Mouse (Mus musculus): ENCODE data around the gene Apol6. TPM values are rescaled to one million over a fixed set of nuclear protein-coding genes. Genes with fewer than 3 reads are reported as not detected.

The Apol6 gene
- polyA plus RNA-seq (2015; fragmentation: Nextera tagmentation; extraction: Ambion mirVana) = 0.26 and 0.33 TPM in 2 replicates

GRCm38 (mm10) chr15:77044597-77045320 lies at the start of gene Apol6:
Apol6 (plus strand) TSS chr15:77044729.
- Histone ChIP-seq H3K36me3 (no peaks in the 10 kb centered on the region), H3K27me3 (no peaks in the 10 kb centered on the region), H3K27ac (replicated peaks) (no peak within 1 kb of the TSS; the same call in 1 of the 2 replicates), H3K9ac (no peak within 1 kb of the TSS), H3K4me2 (replicated peaks) (no peak within 1 kb of the TSS), H3K9me3 (replicated peaks) (no peaks in the 10 kb centered on the region), H3K4me3 (replicated peaks) (no peak within 1 kb of the TSS), H3K4me1 (peaks cover 17% of the 10 kb centered on the region)
- WGBS = 71% methylated on average over 12 of the region's 12 CpGs
- no peak for ATAC-seq (ENCODE audit: insufficient number of reproducible peaks, low FRiP score, low TSS enrichment, low read depth)

GRCm38 (mm10) chr15:76998048-76998447 lies 46.5 kb upstream of the Apol6 start:
- Histone ChIP-seq H3K4me2 (replicated peaks) (no peak overlapping the region), H3K4me3 (replicated peaks) (no peak overlapping the region), H3K4me1 (peaks cover 11% of the 10 kb centered on the region), H3K27ac (replicated peaks) (no peak overlapping the region), H3K36me3 (no peaks in the 10 kb centered on the region), H3K9me3 (replicated peaks) (no peaks in the 10 kb centered on the region), H3K9ac (no peak overlapping the region), H3K27me3 (0 out of 2 replicates have a peak, but pooled peaks cover 4% of the 10 kb centered on the region)
- no peak for ATAC-seq (ENCODE audit: insufficient number of reproducible peaks, low FRiP score, low TSS enrichment, low read depth)
- 80% methylated on average over 2 of the region's 2 CpGs for WGBS

- Histone ChIP-seq H3K4me2 (replicated peaks) (no peak overlapping the region), H3K9ac (no peak overlapping the region), H3K36me3 (no peaks in the 10 kb centered on the region), H3K27ac (replicated peaks) (no peak overlapping the region), H3K27me3 (0 out of 2 replicates have a peak, but pooled peaks cover 4% of the 10 kb centered on the region), H3K4me1 (peaks cover 11% of the 10 kb centered on the region), H3K4me3 (replicated peaks) (no peak overlapping the region), H3K9me3 (replicated peaks) (no peaks in the 10 kb centered on the region)
- peak; percentile 39; the same call in 1 of the 2 replicates for ATAC-seq (ENCODE audit: insufficient number of reproducible peaks, low FRiP score, low TSS enrichment, low read depth)
- WGBS = 41% methylated on average over 21 of the region's 21 CpGs
Measured at GRCm38 (mm10) chr15:76998878-76999588, 45.5 kb upstream of the Apol6 start.

- Histone ChIP-seq H3K36me3 (no peaks in the 10 kb centered on the region), H3K4me3 (replicated peaks) (no peak overlapping the region), H3K27ac (replicated peaks) (no peak overlapping the region), H3K4me1 (peaks cover 7% of the 10 kb centered on the region), H3K27me3 (0 out of 2 replicates have a peak, but pooled peaks cover 4% of the 10 kb centered on the region), H3K9me3 (replicated peaks) (no peaks in the 10 kb centered on the region), H3K4me2 (replicated peaks) (no peak overlapping the region), H3K9ac (no peak overlapping the region)
- no peak for ATAC-seq (ENCODE audit: insufficient number of reproducible peaks, low FRiP score, low TSS enrichment, low read depth)
- WGBS = 89% methylated on average over 3 of the region's 3 CpGs
Measured at GRCm38 (mm10) chr15:77003173-77003867, 41.2 kb upstream of the Apol6 start.

- Histone ChIP-seq H3K9ac (no peak overlapping the region), H3K27me3 (0 out of 2 replicates have a peak, but pooled peaks cover 4% of the 10 kb centered on the region), H3K4me1 (peaks cover 3% of the 10 kb centered on the region), H3K9me3 (replicated peaks) (no peaks in the 10 kb centered on the region), H3K4me3 (replicated peaks) (no peak overlapping the region), H3K27ac (replicated peaks) (no peak overlapping the region), H3K36me3 (no peaks in the 10 kb centered on the region), H3K4me2 (replicated peaks) (no peak overlapping the region)
- 15% methylated on average over 3 of the region's 3 CpGs for WGBS
- no peak for ATAC-seq (ENCODE audit: insufficient number of reproducible peaks, low FRiP score, low TSS enrichment, low read depth)
Measured at GRCm38 (mm10) chr15:77003868-77004215, 40.7 kb upstream of the Apol6 start.

GRCm38 (mm10) chr15:77008851-77009250 lies 35.7 kb upstream of the Apol6 start:
- no peaks in the 10 kb centered on the region for H3K36me3 ChIP-seq
- no peak overlapping the region for H3K4me2 ChIP-seq (replicated peaks)
- no peaks in the 10 kb centered on the region for H3K9me3 ChIP-seq (replicated peaks)
- no peak overlapping the region for H3K27ac ChIP-seq (replicated peaks)
- H3K9ac ChIP-seq = no peak overlapping the region
- no peak for ATAC-seq (ENCODE audit: insufficient number of reproducible peaks, low FRiP score, low TSS enrichment, low read depth)
- no peaks in the 10 kb centered on the region for H3K27me3 ChIP-seq
- no peak overlapping the region for H3K4me3 ChIP-seq (replicated peaks)
- WGBS = 92% methylated on average over 6 of the region's 6 CpGs
- peaks cover 10% of the 10 kb centered on the region for H3K4me1 ChIP-seq

- no peak overlapping the region for H3K9ac ChIP-seq
- peak overlapping the region; percentile 73 for H3K27ac ChIP-seq (replicated peaks)
- 4% methylated on average over 15 of the region's 15 CpGs for WGBS
- H3K36me3 ChIP-seq = no peaks in the 10 kb centered on the region
- peak; percentile 30; the same call in 1 of the 2 replicates for ATAC-seq (ENCODE audit: insufficient number of reproducible peaks, low FRiP score, low TSS enrichment, low read depth)
- no peaks in the 10 kb centered on the region for H3K27me3 ChIP-seq
- peaks cover 23% of the 10 kb centered on the region for H3K4me1 ChIP-seq
- no peak overlapping the region for H3K4me3 ChIP-seq (replicated peaks)
- H3K4me2 ChIP-seq (replicated peaks) = peak overlapping the region; percentile 18
- no peaks in the 10 kb centered on the region for H3K9me3 ChIP-seq (replicated peaks)
Measured at GRCm38 (mm10) chr15:77013753-77014241, 30.7 kb upstream of the Apol6 start.

GRCm38 (mm10) chr15:77014431-77014830 lies 30.1 kb upstream of the Apol6 start:
- no peak overlapping the region for H3K9ac ChIP-seq
- WGBS = 17% methylated on average over 6 of the region's 6 CpGs
- peak overlapping the region; percentile 18; the same call in 1 of the 2 replicates for H3K4me2 ChIP-seq (replicated peaks)
- H3K27me3 ChIP-seq = no peaks in the 10 kb centered on the region
- 0 out of 2 replicates have a peak, but pooled peaks have one; percentile 4 for ATAC-seq (ENCODE audit: insufficient number of reproducible peaks, low FRiP score, low TSS enrichment, low read depth)
- H3K9me3 ChIP-seq (replicated peaks) = no peaks in the 10 kb centered on the region
- H3K4me1 ChIP-seq = peaks cover 23% of the 10 kb centered on the region
- no peak overlapping the region for H3K4me3 ChIP-seq (replicated peaks)
- H3K36me3 ChIP-seq = no peaks in the 10 kb centered on the region
- H3K27ac ChIP-seq (replicated peaks) = peak overlapping the region; percentile 73

GRCm38 (mm10) chr15:77014985-77015384 lies 29.5 kb upstream of the Apol6 start:
- 73% methylated on average over 4 of the region's 4 CpGs for WGBS
- Histone ChIP-seq H3K27me3 (no peaks in the 10 kb centered on the region), H3K4me1 (peaks cover 23% of the 10 kb centered on the region), H3K4me2 (replicated peaks) (no peak overlapping the region), H3K4me3 (replicated peaks) (no peak overlapping the region), H3K9me3 (replicated peaks) (no peaks in the 10 kb centered on the region), H3K27ac (replicated peaks) (peak overlapping the region; percentile 73), H3K9ac (no peak overlapping the region), H3K36me3 (no peaks in the 10 kb centered on the region)
- no peak for ATAC-seq (ENCODE audit: insufficient number of reproducible peaks, low FRiP score, low TSS enrichment, low read depth)

GRCm38 (mm10) chr15:77016509-77016908 lies 28.0 kb upstream of the Apol6 start:
- Histone ChIP-seq H3K9me3 (replicated peaks) (no peaks in the 10 kb centered on the region), H3K36me3 (no peaks in the 10 kb centered on the region), H3K4me1 (peaks cover 30% of the 10 kb centered on the region), H3K4me2 (replicated peaks) (no peak overlapping the region), H3K9ac (no peak overlapping the region), H3K4me3 (replicated peaks) (no peak overlapping the region), H3K27me3 (no peaks in the 10 kb centered on the region), H3K27ac (replicated peaks) (no peak overlapping the region)
- WGBS = 84% methylated on average over 6 of the region's 6 CpGs
- ATAC-seq (ENCODE audit: insufficient number of reproducible peaks, low FRiP score, low TSS enrichment, low read depth) = no peak

- Histone ChIP-seq H3K27me3 (no peaks in the 10 kb centered on the region), H3K27ac (replicated peaks) (no peak overlapping the region), H3K4me3 (replicated peaks) (no peak overlapping the region), H3K4me2 (replicated peaks) (no peak overlapping the region), H3K36me3 (no peaks in the 10 kb centered on the region), H3K4me1 (peaks cover 36% of the 10 kb centered on the region), H3K9me3 (replicated peaks) (no peaks in the 10 kb centered on the region), H3K9ac (no peak overlapping the region)
- ATAC-seq (ENCODE audit: insufficient number of reproducible peaks, low FRiP score, low TSS enrichment, low read depth) = no peak
Measured at GRCm38 (mm10) chr15:77017897-77018296, 26.6 kb upstream of the Apol6 start.

Measured in embryonic facial prominence, embryonic 15.5 days (tissue).